Mouse (Mus musculus) embryonic facial prominence, embryonic 12.5 days (tissue): ENCODE data around the gene 2610002M06Rik. TPM values are rescaled to one million over a fixed set of nuclear protein-coding genes. Genes with fewer than 3 reads are reported as not detected.

Source experiments
- polyA plus RNA-seq: library from polyadenylated mRNA; unstranded; fragments of >200 nt; fragmentation: Nextera tagmentation; extraction: Ambion mirVana; gene quantifications from 2 replicates; pipeline ENCODE4 v1.2.1, GENCODE M21; 2016

2610002M06Rik gene
- polyA plus RNA-seq, 1 experiment from 2014 or later: 11.7 TPM

Other genes starting within 250 kb of the 2610002M06Rik start
- 9.3 and 13.9 TPM in 2 replicates for gene Tbx22, start 148.4 kb downstream of the 2610002M06Rik start, polyA plus RNA-seq
- 0.22 and 0.33 TPM in 2 replicates for gene Tent5d, start 23.7 kb downstream of the 2610002M06Rik start, polyA plus RNA-seq
- gene Gm732, start 132.1 kb upstream of the 2610002M06Rik start, polyA plus RNA-seq: not detected in 2 replicates